Mouse (Mus musculus) hindlimb bud, embryonic 11.5 days (tissue): ENCODE results near the gene Mfap2.

ENCODE experiments used
- DNase-seq: peaks from one replicate; pipeline ENCODE4 v3.0.0-alpha.2; 2012; ENCODE audit warnings: low read depth, low spot score; ENCODE audit errors: extremely low spot score

Gene Mfap2

GRCm38 (mm10) chr4:141010118-141010517 is at the start of gene Mfap2:
Gene Mfap2, plus strand, starts transcription at chr4:141010418.
- no peak for DNase-seq

DNA sequence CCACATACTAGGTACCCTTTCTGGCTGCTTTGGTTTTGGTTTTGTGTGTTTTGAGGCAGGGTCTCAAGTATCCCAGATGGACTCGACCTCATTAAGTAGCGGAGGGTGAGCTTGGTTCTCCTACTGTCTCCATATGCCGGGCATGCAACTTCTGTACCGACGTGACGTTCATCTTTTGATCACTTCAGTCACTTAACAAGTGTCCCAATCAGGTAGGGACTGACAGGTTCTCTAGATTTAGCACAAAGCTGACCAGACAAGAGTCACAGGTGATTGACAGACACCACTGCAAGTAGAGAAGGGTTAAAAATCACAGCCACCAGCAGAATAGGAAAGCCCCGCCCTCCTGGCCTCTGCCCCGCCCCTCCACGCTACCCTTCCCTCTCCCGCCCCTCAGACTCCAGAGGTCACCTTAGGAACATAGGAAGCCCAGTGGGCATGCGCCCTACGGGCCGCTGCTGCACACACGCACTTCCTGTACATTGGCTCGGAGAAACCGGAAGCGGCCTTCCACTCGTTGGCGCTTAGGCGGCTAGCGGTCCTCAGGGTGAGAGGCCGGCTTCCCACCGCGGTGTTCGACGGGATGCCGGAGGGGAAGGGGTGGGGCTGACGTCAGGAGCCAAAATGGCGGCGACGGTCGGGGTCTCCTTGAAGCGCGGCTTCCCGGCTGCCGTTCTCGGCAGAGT is 49.3 kb upstream of the Mfap2 start, which contains the start of gene Sdhb:
Sdhb (plus strand) TSS at position 423 of the 686 bp plus-strand sequence.
- peak; percentile 95 for DNase-seq

- DNase-seq, result no peak
These were observed 48.6 kb upstream of the Mfap2 start for GRCm38 (mm10) chr4:140961467-140962206.

- no peak for DNase-seq
These were observed 47.9 kb upstream of the Mfap2 start for GRCm38 (mm10) chr4:140962207-140962909.

DNA sequence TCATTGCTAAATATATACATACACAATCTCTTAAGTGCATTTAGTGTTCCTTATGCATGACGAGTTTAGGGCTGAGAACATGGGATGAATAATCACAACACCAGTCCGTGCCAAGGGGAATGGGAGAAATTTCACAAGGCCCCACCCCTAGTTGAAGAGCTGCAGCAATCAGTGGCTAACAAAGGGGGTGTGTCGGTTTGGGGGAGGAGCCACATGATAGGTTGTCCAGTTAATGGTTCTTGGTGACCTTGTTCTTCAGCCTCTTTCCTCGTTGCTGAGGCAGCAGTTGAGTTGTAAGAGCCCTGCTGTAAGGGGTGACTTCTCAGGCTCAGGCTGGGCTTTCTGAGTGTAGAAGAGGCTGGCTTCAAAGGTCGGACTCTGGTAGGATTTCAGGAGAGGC is 47.3 kb upstream of the Mfap2 start:
- DNase-seq, result no peak

DNA sequence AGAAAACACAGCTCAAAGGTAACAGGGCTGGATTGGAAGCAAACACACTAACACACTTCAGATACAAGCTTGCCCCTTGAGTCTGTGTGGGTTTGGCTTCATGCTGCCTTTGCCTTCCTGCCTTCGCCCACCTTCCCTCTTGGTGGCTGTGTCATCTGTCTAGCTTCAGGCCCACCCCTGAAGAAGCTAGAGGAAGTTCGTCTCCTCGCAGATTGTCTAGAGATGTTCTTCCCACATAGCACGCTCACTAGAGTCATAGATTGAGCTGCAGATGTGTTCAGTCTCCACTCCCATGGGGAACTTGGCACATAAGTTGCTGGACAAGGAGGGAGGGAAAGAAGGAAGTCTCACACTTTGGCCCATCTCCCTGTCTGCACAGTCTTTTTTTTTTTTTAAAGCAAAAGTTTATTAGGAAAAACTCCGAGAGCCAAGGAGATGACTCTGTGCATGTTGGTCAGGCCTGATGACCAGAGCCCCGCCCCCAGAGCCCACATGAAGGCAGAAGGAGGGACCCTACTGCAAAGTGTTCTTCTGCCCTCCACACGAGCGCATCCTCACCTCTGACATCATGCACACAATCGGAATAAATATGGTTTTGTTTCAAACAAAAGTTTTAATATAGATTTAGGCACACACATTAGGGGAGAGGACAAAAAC is 46.1 kb upstream of the Mfap2 start:
- DNase-seq, result no peak

- DNase-seq, result peak; percentile 68
These were observed 45.6 kb upstream of the Mfap2 start for GRCm38 (mm10) chr4:140964620-140965019.

GRCm38 (mm10) chr4:140967386-140968159 is 42.6 kb upstream of the Mfap2 start:
- DNase-seq, result no peak

GRCm38 (mm10) chr4:140971691-140972090 is 38.5 kb upstream of the Mfap2 start:
- no peak for DNase-seq

GRCm38 (mm10) chr4:140974408-140974807 is 35.8 kb upstream of the Mfap2 start:
- DNase-seq, result no peak

GRCm38 (mm10) chr4:140975356-140975755 is 34.9 kb upstream of the Mfap2 start:
- no peak for DNase-seq

- DNase-seq, result no peak
These were observed 32.9 kb upstream of the Mfap2 start for GRCm38 (mm10) chr4:140977278-140977677.

GRCm38 (mm10) chr4:140977886-140978692 is 32.1 kb upstream of the Mfap2 start:
- DNase-seq, result no peak

GRCm38 (mm10) chr4:140981605-140982004 is 28.6 kb upstream of the Mfap2 start:
- DNase-seq, result no peak

GRCm38 (mm10) chr4:140982808-140983207 is 27.4 kb upstream of the Mfap2 start:
- no peak for DNase-seq

DNA sequence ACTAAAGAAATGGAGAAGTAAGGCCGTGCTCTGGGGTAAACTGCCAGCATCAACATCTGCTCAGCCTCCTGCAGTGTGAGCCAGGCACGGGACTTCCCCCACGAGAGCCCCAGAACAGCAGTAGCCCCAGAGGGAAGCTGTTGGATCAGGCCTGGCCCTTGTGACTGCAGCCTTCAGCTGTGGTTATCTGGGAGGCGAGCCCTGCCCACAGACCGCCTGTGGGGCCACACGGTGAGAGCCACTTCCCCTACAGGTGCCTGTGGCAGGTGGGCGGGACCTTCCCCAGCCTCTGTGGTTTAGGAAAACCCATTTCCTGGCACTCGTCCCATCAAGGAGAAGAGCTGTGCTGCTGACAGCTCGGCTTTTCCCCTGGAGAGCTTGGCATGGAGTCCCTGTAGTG is 26.8 kb upstream of the Mfap2 start:
- DNase-seq, result no peak

DNA sequence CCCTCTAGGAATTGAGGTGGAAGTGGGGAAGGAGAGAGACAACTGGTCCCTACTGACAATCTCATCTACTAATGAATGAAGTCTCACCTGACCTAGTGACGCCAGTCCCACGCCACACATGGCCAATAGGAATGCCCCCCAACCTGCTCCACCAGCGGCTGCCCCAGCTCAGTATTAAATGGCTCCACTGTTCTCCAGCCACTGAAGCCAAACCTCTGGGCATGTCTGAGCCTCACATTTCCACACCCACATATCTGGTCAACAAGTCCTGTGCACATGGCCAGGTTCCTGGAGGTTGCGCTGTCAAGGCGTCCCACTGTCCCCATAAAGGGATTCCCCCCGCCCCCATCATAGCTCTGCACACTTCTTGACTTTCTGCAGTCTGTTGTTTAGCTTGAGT is 25.7 kb upstream of the Mfap2 start:
- DNase-seq, result no peak

DNA sequence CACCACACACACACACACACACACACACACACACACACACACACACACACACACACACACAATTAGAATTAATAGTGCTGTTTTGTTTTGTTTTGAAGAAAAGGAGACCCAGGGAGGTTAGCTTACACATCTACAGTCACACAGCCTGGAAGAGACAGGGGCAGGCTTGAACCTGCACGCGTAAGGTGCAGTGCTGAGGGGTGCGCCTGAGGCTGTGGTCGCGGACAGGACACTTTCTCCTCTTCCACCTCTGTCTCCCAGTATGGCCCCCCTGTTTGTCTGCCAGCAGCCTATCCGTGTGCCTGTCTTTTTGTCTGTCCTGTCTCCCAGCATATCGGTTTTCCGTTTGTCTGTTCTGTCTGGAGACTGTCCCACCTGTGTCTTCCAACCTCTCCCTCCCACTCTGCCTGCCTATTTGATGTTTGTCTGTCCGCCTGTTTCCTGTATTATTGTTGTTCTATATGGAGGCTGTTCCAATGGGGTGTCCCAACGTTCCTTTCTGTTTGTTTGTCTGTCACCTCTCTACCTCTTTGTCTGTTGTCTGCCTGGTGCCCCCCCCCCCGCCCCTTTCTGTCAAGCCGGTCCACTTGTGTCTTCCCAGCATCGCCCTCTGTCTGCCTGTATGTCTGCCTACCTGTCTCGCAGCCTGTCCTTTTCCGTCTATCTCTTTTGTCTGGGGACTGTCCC is 24.1 kb upstream of the Mfap2 start:
- DNase-seq, result no peak
